Mouse (Mus musculus) C3H10T1/2 (cell line): ENCODE results near the gene Ppp1r1b. TPM values are rescaled to one million over a fixed set of nuclear protein-coding genes. Genes with fewer than 3 reads are reported as not detected.

Experiments
- polyA plus RNA-seq, 2 experiments: library from polyadenylated mRNA; unstranded; fragments of >200 nt; fragmentation: generic; extraction: Trizol; gene quantifications; one replicate each; pipeline ENCODE4 v1.2.1; 2012; ENCODE audit warnings: missing spikeins in 2 of 2

Gene Ppp1r1b
- 10 to 100 TPM in 1 of 2 experiments, 1 to 10 TPM in 1; 1.1 to 17.9 TPM for polyA plus RNA-seq

GRCm38 (mm10) chr11:98348083-98348961, at the start of gene Ppp1r1b:
Ppp1r1b (plus strand) TSS chr11:98348404.

DNA sequence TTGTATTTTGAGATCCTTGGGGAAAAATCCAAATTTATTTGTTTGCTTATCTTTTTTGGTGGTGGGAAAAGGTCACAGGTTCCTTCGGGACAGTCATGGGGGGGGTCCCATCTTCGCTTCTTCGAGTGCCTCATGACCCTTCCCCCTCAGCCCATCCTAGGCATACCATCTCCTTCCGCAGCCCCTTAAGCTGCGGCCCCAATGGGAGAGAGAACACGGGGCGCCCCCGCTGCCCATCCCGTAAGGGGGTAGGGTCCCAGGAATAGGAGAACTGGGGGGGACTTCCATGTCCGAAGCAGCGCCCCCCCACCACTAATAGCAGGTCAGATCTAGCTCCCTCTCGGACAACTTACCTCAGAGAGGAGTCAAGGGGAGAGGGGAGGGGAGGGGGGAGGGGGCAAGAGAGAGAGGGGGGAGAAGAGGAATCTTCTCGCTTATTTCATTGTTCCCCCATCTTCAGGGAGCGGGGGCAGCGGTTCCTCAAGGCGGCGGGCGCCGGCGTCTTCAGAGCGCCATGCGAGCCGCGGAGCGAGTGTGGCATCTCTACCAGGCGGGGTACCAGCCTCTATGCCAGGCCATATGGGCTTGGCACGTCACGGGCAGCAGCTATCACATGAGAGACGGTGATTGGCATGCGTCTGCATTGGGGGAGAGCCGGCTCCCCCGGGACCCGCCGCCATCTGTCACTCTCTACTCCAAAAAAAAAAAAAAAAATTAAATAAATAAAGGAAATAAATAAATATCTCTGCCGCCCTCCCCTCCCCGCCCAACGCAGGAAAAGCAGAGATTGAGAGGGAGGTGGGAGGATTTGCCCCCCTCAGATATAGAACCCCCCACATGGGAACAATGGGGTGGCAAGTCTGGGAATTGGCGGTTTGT, 18.9 kb upstream of the Ppp1r1b start, which contains the start of gene Neurod2:
Gene Neurod2, minus strand, starts transcription at position 568 of the 879 bp plus-strand sequence.

DNA sequence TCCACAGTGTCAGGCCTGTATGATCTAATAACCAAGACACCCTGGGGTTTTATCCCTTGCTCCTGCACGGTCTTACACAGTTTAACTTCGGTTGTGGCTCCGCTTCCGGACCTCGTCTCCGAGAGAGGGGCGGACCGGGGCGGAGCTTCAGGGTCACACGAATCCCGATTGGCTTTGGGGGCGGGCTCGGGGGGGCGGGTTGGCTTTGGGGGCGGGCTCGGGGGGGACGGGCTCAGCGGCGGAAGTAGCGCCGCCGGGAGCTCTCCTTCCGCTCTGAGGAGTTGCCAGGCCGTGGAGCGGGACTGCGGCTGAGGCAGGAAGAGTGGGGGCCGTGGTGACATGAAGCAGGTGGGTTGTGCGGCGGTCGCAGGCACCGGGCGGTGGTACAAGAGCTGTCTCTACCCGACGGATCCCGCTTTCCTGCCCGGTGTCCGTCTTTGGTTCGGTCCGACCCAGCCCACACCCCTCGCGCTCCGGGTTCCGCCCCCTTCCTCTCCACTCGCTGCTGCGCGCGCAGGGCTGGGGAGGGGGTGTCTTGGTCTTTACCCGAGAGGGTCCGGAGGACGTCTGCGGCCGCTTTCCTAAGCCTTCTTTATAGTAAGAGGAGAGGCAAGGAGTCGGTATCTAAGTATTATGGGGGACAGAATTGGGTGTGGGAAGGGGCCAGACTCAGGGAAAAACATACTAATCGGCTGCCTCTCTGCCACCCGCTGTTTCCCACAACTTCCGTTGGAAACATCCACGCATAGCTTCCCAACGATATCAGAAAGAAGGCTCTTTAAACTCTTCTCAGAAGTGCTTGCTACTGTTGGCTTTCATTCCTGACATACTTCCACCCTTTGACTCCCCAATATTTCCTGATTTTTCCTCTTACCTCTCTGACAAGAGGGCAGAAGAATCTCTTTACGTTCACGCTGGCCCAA, 10.2 kb downstream of the Ppp1r1b start, which contains the start of gene Stard3:
Gene Stard3, plus strand, starts transcription at position 208 of the 923 bp plus-strand sequence.

DNA sequence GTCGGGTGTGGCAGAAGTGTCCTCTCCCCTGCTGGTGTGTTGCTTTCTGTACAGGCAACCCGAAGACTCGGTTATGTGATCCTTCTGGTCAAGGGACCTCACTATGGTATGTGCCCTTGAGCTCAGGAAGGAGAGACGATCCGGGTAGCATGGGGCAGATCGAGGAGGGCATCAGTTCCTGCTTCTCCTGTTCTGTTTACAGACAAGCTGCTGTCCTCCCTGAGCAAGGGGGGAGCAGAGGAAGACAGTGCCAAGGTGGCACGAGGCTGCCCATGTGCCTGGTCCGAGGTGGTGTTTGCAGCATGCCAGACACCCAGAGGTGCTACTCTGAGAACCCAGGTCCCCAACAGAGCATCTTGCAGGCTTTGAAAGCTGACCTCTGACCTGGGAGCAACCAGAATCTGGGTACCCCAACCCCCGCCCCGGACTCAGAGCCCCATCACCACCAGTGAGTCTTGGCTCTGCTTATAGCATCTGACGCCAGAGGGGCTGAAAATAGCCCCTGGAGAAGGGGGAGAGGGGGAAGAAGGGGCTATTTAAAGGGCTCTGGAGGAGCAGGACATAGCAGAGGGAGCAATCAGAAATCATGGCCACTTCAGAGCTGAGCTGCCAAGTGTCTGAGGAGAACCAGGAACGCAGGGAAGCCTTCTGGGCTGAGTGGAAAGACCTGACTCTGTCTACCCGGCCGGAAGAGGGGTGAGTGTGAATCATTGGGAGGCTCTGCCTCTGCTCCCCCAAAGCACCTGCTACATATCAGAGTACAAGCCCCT, 35.2 kb downstream of the Ppp1r1b start, which contains the start of gene Tcap:
Gene Tcap, plus strand, starts transcription at position 551 of the 770 bp plus-strand sequence.

DNA sequence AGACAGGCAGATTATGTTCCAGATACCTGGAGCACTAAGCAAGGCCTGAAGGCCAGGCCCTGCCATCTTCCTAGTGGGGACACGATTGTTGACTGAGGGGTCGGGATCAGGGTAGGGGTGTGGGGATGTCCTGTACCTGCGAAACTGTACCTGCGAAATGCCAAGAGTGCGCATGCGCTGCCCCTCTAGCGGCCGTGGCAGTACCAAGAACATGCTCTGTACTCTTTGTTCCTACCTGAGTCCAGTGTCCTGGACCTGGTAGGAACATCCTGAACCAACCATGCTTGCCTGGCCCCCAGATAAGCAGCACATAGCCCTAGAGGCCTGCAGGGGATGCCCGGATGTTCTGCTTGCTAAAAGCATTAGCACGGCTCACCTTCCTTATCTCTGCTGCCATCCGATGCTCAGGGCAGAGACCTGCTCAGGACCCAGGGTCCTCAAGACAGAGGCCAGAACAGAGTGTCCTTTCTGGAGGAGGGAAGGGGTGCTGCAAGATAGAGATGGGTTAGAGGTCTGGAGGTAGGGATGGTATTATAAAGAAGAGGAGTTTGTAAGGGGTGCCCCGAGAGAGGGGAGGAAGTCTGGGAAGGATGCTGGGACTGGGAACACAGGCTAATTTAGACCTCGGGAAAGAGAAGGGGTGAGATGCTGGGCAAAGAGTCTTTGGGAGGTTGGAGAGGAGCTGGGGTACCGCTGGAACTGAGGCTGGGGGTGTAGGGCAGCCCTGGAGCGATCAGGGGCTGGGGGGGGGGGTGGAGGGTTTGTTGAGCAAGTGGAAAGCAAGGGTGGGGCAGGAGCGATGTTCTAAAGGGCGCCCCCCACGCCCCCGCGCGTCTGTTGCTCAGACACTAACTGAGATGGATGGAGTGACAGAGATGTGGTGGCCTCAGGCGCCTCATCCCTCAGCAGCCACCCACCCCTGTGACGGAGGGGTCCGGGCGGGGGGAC, 37.7 kb downstream of the Ppp1r1b start, which contains the start of gene Pnmt:
Gene Pnmt, plus strand, starts transcription at position 813 of the 948 bp plus-strand sequence.

DNA sequence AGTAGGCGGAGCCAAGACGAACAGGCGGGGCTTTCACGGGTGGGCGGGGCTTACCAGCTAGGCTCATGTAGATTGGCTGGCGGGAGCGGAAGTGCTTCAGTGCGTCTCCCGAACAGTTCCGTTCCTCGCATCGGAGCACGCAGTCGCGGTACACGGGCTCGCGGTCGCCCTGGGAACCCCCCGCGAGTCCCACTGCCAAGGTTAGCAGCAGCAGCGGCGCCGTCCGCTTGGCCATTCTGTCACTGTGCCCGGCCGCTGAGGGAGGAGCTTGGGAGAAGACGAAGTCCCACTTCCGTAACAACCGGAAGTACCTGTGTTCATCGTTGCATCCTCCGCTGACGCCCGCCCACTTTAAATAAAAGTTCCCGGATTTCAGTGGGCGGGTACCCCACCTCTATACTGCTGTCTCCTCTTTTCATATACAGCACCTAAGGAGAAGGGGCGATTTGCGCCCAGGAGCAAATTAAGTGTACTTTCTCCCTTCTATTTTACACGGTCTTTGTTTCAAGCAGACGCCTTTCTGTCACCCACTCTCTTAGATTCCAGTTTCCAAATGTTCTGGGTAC, 52.0 kb downstream of the Ppp1r1b start, which contains the start of gene Pgap3:
Gene Pgap3, minus strand, starts transcription at position 330 of the 566 bp plus-strand sequence.

Other genes starting within 250 kb of the Ppp1r1b start
- gene Fbxl20, start 198.0 kb upstream of the Ppp1r1b start, polyA plus RNA-seq: 10 to 100 TPM in 1 of 2 experiments, 1 to 10 TPM in 1; 1.4 to 13.1 TPM
- 10 to 100 TPM in 1 of 2 experiments, 1 to 10 TPM in 1; 7.6 to 18.8 TPM for gene Med1, start 155.1 kb upstream of the Ppp1r1b start, polyA plus RNA-seq
- 10 to 100 TPM in 1 of 2 experiments, 1 to 10 TPM in 1; 1.0 to 10.1 TPM for gene Cdk12, start 145.3 kb upstream of the Ppp1r1b start, polyA plus RNA-seq
- not detected for gene Neurod2, start 18.8 kb upstream of the Ppp1r1b start, polyA plus RNA-seq
- gene Stard3, start 10.0 kb downstream of the Ppp1r1b start, polyA plus RNA-seq: 10 to 100 TPM; 30.8 to 58.6 TPM
- under 1 TPM; 0.04 to 0.47 TPM for gene Tcap, start 35.4 kb downstream of the Ppp1r1b start, polyA plus RNA-seq
- under 1 TPM in 1 of 2 experiments, not detected in 1; 0.04 TPM for gene Pnmt, start 38.0 kb downstream of the Ppp1r1b start, polyA plus RNA-seq
- 10 to 100 TPM in 1 of 2 experiments, 1 to 10 TPM in 1; 5.7 to 12.6 TPM for gene Pgap3, start 52.1 kb downstream of the Ppp1r1b start, polyA plus RNA-seq
- 10 to 100 TPM; 14.9 to 36.2 TPM for gene Erbb2, start 64.1 kb downstream of the Ppp1r1b start, polyA plus RNA-seq
- 100 to 1,000 TPM; 153 to 160 TPM for gene Mien1, start 90.6 kb downstream of the Ppp1r1b start, polyA plus RNA-seq
- under 1 TPM in 1 of 2 experiments, not detected in 1; 0.06 TPM for gene Grb7, start 98.0 kb downstream of the Ppp1r1b start, polyA plus RNA-seq
- not detected for gene Ikzf3, start 197.6 kb downstream of the Ppp1r1b start, polyA plus RNA-seq
- not detected for gene Zpbp2, start 202.7 kb downstream of the Ppp1r1b start, polyA plus RNA-seq
- gene Ormdl3, start 239.0 kb downstream of the Ppp1r1b start, polyA plus RNA-seq: 10 to 100 TPM; 14.3 to 82.1 TPM
- not detected for gene Lrrc3c, start 249.9 kb downstream of the Ppp1r1b start, polyA plus RNA-seq